Mouse (Mus musculus): ENCODE measurements around the gene Fam117a. TPM values are rescaled to one million over a fixed set of nuclear protein-coding genes. Genes with fewer than 3 reads are reported as not detected.

Fam117a gene
- total and polyA plus RNA-seq, 3 experiments: 49.9 to 116 TPM; not detected in 1

- Histone ChIP-seq H3K9me3 (replicated peaks; ENCODE audit: insufficient read depth, low read length) (no peaks in the 10 kb centered on the region), H3K27ac (ENCODE audit: control insufficient read depth, low read depth, low read length) (peak overlapping the region; percentile 85), H3K79me2 (ENCODE audit: control insufficient read depth, insufficient read depth, low read length, poor library complexity) (peaks cover 14% of the 10 kb centered on the region), H3K4me3 (ENCODE audit: control insufficient read depth in 1 of 2, insufficient read depth in 1 of 2, low read depth in 2 of 2, low read length in 2 of 2) (peak overlapping the region; percentile 5 to 96), H3K9ac (ENCODE audit: control insufficient read depth, low read depth, low read length, poor library complexity, severe bottlenecking) (peak overlapping the region; percentile 24; the same call in 1 of the 2 replicates), H3K27me3 (ENCODE audit: control insufficient read depth in 1 of 2, insufficient read depth in 2 of 2, low read length in 2 of 2) (no peaks in the 10 kb centered on the region), H3K36me3 (ENCODE audit: control insufficient read depth in 1 of 2, insufficient read depth in 2 of 2, low read length in 2 of 2) (peaks cover 7 to 20% of the 10 kb centered on the region in 2 experiments), H3K4me1 (ENCODE audit: control insufficient read depth in 1 of 2, insufficient read depth in 2 of 2, low read length in 2 of 2) (peaks cover 8 to 16% of the 10 kb centered on the region in 2 experiments)
- DNase-seq (ENCODE audit: low read depth, low spot score): no peak
- peak; percentile 92 for TF ChIP-seq BHLHE40 (IDR thresholded peaks at IDR 0.05; ENCODE audit: borderline replicate concordance, low read depth, low read length)
- no peak for TF ChIP-seq NRF1 (IDR thresholded peaks at IDR 0.05; ENCODE audit: insufficient read depth, low read depth, low read length, poor library complexity, severe bottlenecking)
- TF ChIP-seq ETS1 (IDR thresholded peaks at IDR 0.05; ENCODE audit: low read depth, low read length): peak; percentile 73
- TF ChIP-seq E2F4 (IDR thresholded peaks at IDR 0.05; ENCODE audit: borderline replicate concordance, low read depth, low read length): peak; percentile 67; the same call in 1 of the 2 replicates
- TF ChIP-seq ZMIZ1 (IDR thresholded peaks at IDR 0.05; ENCODE audit: low read depth, low read length): peak; percentile 56
- no peak for TF ChIP-seq UBTF (IDR thresholded peaks at IDR 0.05; ENCODE audit: borderline replicate concordance, insufficient read depth, low read depth, low read length)
- TF ChIP-seq TBP (IDR thresholded peaks at IDR 0.05; ENCODE audit: low read depth, low read length): peak; percentile 97
- TF ChIP-seq MYC (IDR thresholded peaks at IDR 0.05; ENCODE audit: low read depth, low read length): peak; percentile 85; the same call in 1 of the 2 replicates
- no peak for TF ChIP-seq MYB (IDR thresholded peaks at IDR 0.05; ENCODE audit: low read depth, low read length)
- 0 out of 2 replicates have a peak, but pooled peaks have one; percentile 77 for TF ChIP-seq ZKSCAN1 (IDR thresholded peaks at IDR 0.05; ENCODE audit: low read depth, low read length)
- TF ChIP-seq EP300 (IDR thresholded peaks at IDR 0.05; ENCODE audit: low read depth in 1 of 2, low read length in 2 of 2): peak in 1 of 2 experiments; percentile 63; a peak in 3 of 4 replicates
- peak; percentile 55 to 92; a peak in 3 of 4 replicates for TF ChIP-seq USF2 (IDR thresholded peaks at IDR 0.05; ENCODE audit: borderline replicate concordance in 1 of 2, insufficient read depth in 1 of 2, low read depth in 1 of 2, low read length in 2 of 2)
- TF ChIP-seq ZC3H11A (IDR thresholded peaks at IDR 0.05; ENCODE audit: low read depth, low read length): no peak
- no peak for TF ChIP-seq MAZ (IDR thresholded peaks at IDR 0.05; ENCODE audit: low read depth, low read length)
- no peak for TF ChIP-seq RCOR1 (IDR thresholded peaks at IDR 0.05; ENCODE audit: low read depth, low read length)
- TF ChIP-seq ZNF384 (IDR thresholded peaks at IDR 0.05; ENCODE audit: low read depth, low read length): no peak
- peak; percentile 98 for TF ChIP-seq USF1 (IDR thresholded peaks at IDR 0.05; ENCODE audit: low read depth, low read length)
- TF ChIP-seq SIN3A (IDR thresholded peaks at IDR 0.05; ENCODE audit: low read length): no peak
- no peak; the same call in 1 of the 2 replicates for TF ChIP-seq TAL1 (IDR thresholded peaks at IDR 0.05; ENCODE audit: low read length)
- peak; percentile 24; the same call in 1 of the 2 replicates for TF ChIP-seq POLR2AphosphoS2 (IDR thresholded peaks at IDR 0.05; ENCODE audit: low read length)
- TF ChIP-seq MAFK (IDR thresholded peaks at IDR 0.05; ENCODE audit: borderline replicate concordance, low read depth, low read length): no peak
- TF ChIP-seq POLR2AphosphoS5 (IDR thresholded peaks at IDR 0.05; ENCODE audit: borderline replicate concordance, low read depth, low read length): no peak
- TF ChIP-seq KAT2A (conservative IDR thresholded peaks at IDR 0.05; ENCODE audit: low read depth, low read length): no peak
- peak; percentile 83; the same call in 1 of the 2 replicates for TF ChIP-seq MAX (IDR thresholded peaks at IDR 0.05; ENCODE audit: low read length)
- no peak for TF ChIP-seq RAD21 (IDR thresholded peaks at IDR 0.05; ENCODE audit: low read depth, low read length)
- TF ChIP-seq TCF12 (IDR thresholded peaks at IDR 0.05; ENCODE audit: low read depth, low read length): peak; percentile 81; the same call in 1 of the 2 replicates
- TF ChIP-seq NELFE (IDR thresholded peaks at IDR 0.05; ENCODE audit: low read depth, low read length): peak; percentile 42
Measured at GRCm38 (mm10) chr11:95384004-95384318, 47.1 kb downstream of the Fam117a start.
